In the genomic region with DNA sequence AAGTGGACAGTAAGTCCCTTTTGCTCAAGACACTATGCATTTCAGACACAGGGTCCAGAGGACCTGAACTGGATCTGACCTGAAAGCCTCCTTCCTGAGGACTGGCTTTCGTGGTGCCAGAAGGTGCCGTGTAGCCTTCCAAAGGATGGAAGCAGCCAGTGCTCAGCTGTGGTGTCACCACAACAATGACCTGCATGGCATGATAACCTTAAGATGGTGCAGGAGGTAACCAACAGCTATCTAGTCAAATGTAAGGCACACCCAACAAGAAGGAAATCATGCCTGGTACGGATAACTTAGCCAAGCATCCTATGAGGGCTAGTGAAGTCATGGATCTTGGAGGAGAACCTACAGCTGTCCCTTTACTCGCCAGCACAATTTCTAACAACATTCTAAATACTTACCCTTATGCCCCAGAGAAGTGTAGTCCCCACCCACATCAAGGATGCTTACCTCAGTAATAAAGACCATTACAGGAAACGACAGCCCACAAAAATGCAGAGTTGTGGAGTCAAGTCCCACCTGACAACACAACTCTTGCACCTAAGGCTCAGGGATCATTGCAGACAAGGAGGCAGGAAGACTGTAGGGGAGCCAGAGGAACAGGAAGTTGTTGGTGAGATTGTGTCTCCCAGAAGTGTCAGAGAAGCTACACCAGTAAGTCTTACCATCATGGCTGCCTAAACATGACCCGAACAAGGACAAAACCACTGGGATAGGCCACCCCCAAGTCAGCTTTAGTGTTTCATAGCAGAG, we compare ENCODE assay signal across 21 mouse cellular contexts. TPM values are rescaled to one million over a fixed set of nuclear protein-coding genes. Genes with fewer than 3 reads are reported as not detected.
DNase-seq lines count a peak whose midpoint lies in the region; ATAC-seq and TF ChIP-seq lines count a peak whose summit lies in the region.
"Had no signal": no experiment of that assay in that cellular context is flagged by ENCODE, and none has a peak within 500 bp of the region (broad histone marks: within the 10 kb centered on the region; RNA-seq: fewer than 3 reads in every experiment).

No protein-coding gene starts in this region.

- H3K4me1 ChIP-seq in liver, postnatal 0 days (ENCODE audit: insufficient read depth): no peaks in the 10 kb centered on the region
- H3K4me1 ChIP-seq: forebrain, embryonic 13.5 days; heart, embryonic 12.5 days had no signal

- H3K4me3 ChIP-seq in liver, postnatal 0 days (ENCODE audit: low read depth, low read length): no peak overlapping the region
- H3K4me3 ChIP-seq: embryonic facial prominence, embryonic 10.5 days; forebrain, embryonic 13.5 days; heart, embryonic 12.5 days; hindbrain, embryonic 10.5 days had no signal

- peak; percentile 66 for DNase-seq in CD4-positive helper T cell, adult 2 months (ENCODE audit: low read depth, low spot score)
- peak; percentile 42 to 45 for DNase-seq in CD8-positive naive resting alpha-beta T cell, adult 2 months (ENCODE audit: low read depth in 2 of 2, low spot score in 2 of 2)
- peak; percentile 74 for DNase-seq in induced T-regulatory cell, adult 2 months (ENCODE audit: low read depth)
- DNase-seq in cerebellum, postnatal 4 days (ENCODE audit: low spot score in 2 of 2): no peak
- DNase-seq in right cerebral cortex, adult 18-20 months: no peak
- DNase-seq in liver, postnatal 0 days: no peak
- DNase-seq: adrenal gland, adult 8-10 months; adrenal gland, postnatal 36 days; cerebellum, adult 11 months; cerebellum, adult 8-10 months; cerebellum, postnatal 25 days; gastrocnemius, postnatal 14 days had no signal

- WGBS in liver, postnatal 0 days (ENCODE audit: insufficient replicate concordance): 67% methylated on average over 6 of the region's 6 CpGs

- no peak overlapping the region for H3K4me2 ChIP-seq in liver, postnatal 0 days (ENCODE audit: low read depth, low read length)
- H3K4me2 ChIP-seq: forebrain, embryonic 13.5 days; heart, embryonic 12.5 days; hindbrain, embryonic 14.5 days had no signal

- H3K36me3 ChIP-seq in liver, postnatal 0 days (replicated peaks; ENCODE audit: insufficient read depth, low read length): no peaks in the 10 kb centered on the region
- H3K36me3 ChIP-seq: embryonic facial prominence, embryonic 10.5 days; heart, embryonic 12.5 days; hindbrain, embryonic 10.5 days had no signal

- TF ChIP-seq CTCF in liver, postnatal 0 days (IDR thresholded peaks at IDR 0.05; ENCODE audit: low read depth): no peak

- ATAC-seq in megakaryocyte-erythroid progenitor cell, adult 5-6 weeks (replicated peaks; ENCODE audit: low FRiP score, low TSS enrichment, poor library complexity, severe bottlenecking): peak; percentile 82
- no peak for ATAC-seq in liver, postnatal 0 days
- ATAC-seq: forebrain, embryonic 13.5 days; Patski had no signal

- TF ChIP-seq EP300 in liver, postnatal 0 days (IDR thresholded peaks at IDR 0.05; ENCODE audit: low read depth): no peak

- no peaks in the 10 kb centered on the region for H3K9me3 ChIP-seq in liver, postnatal 0 days (ENCODE audit: low read length)
- H3K9me3 ChIP-seq: embryonic facial prominence, embryonic 10.5 days; forebrain, embryonic 13.5 days; heart, embryonic 12.5 days; hindbrain, embryonic 10.5 days had no signal

- no peak overlapping the region for H3K27ac ChIP-seq in liver, postnatal 0 days (ENCODE audit: low read depth)
- H3K27ac ChIP-seq: embryonic facial prominence, embryonic 10.5 days; forebrain, embryonic 13.5 days; hindbrain, embryonic 10.5 days; hindbrain, embryonic 14.5 days had no signal

- H3K9ac ChIP-seq in liver, postnatal 0 days (replicated peaks): no peak overlapping the region
- H3K9ac ChIP-seq: forebrain, embryonic 13.5 days; forebrain, postnatal 0 days; heart, embryonic 12.5 days; hindbrain, embryonic 14.5 days had no signal

- no peaks in the 10 kb centered on the region for H3K27me3 ChIP-seq in liver, postnatal 0 days (ENCODE audit: insufficient read depth, low read length)
- H3K27me3 ChIP-seq: forebrain, embryonic 13.5 days; heart, embryonic 12.5 days had no signal

RNA-seq across cellular contexts. Expression of gene Prkch, which starts 40.9 kb away (rescaled TPM):
- 21.7 and 24.5 TPM in 2 replicates for total RNA-seq in megakaryocyte-erythroid progenitor cell, adult 5-6 weeks (2014; fragmentation: Nextera tagmentation)
- 22.9 and 24.9 TPM in 2 replicates for total RNA-seq in megakaryocyte-erythroid progenitor cell, adult 5-6 weeks (2017)
- 2.3 and 2.4 TPM in 2 replicates for polyA plus RNA-seq in liver, postnatal 0 days (2015; fragmentation: Nextera tagmentation; extraction: Ambion mirVana)
- total RNA-seq: MEL had no signal

Comparison
In these comparisons a context has a peak if more than half of its experiments do, and no peak if none do; other contexts are left out.
1. DNase-seq: peak in CD4-positive helper T cell, adult 2 months (single experiment), CD8-positive naive resting alpha-beta T cell, adult 2 months (2 of 2) and induced T-regulatory cell, adult 2 months (single experiment); none in cerebellum, postnatal 4 days (0 of 2), right cerebral cortex, adult 18-20 months (single experiment) and liver, postnatal 0 days (single experiment).